Mouse (Mus musculus) stomach, embryonic 16.5 days (tissue): ENCODE results near the gene Cisd3. TPM values are rescaled to one million over a fixed set of nuclear protein-coding genes. Genes with fewer than 3 reads are reported as not detected.
"Not testable (repeated sequence)": the region's sequence is repeated elsewhere in the genome, so short reads cannot be mapped to it uniquely, and the experiment has no call there.

Source experiments
- ATAC-seq: fragments of 200-750 bp; cut with Nextera tagmentation; 2 replicates; pipeline ENCODE4 v1.8.0; 2017; ENCODE audit warnings: moderate number of reproducible peaks, moderate TSS enrichment; ENCODE audit not compliant: insufficient read depth, low FRiP score
- H3K27ac ChIP-seq: fragments of 300-500 bp; sonication (generic); 2 replicates; pipeline ENCODE4 v1.5.1; 2014; ENCODE audit warnings: low read length
- H3K27me3 ChIP-seq: fragments of 300-500 bp; sonication (generic); 2 replicates; pipeline ENCODE4 v1.6.1; 2014; ENCODE audit warnings: low read length, control low read depth, mixed read lengths; ENCODE audit not compliant: control insufficient read depth, insufficient read depth
- H3K36me3 ChIP-seq: fragments of 300-500 bp; sonication (generic); 2 replicates; pipeline ENCODE4 v1.6.1; 2014; ENCODE audit warnings: low read length; ENCODE audit not compliant: control insufficient read depth, insufficient read depth
- H3K4me1 ChIP-seq: fragments of 300-500 bp; sonication (generic); 2 replicates; pipeline ENCODE4 v1.6.1; 2014; ENCODE audit warnings: low read length, control low read depth, mixed read lengths; ENCODE audit not compliant: control insufficient read depth, insufficient read depth
- H3K4me2 ChIP-seq: fragments of 300-500 bp; sonication (generic); 2 replicates; pipeline ENCODE4 v1.6.1; 2014; ENCODE audit warnings: low read depth, low read length, mixed read lengths
- H3K4me3 ChIP-seq: fragments of 300-500 bp; sonication (generic); replicated peaks from 2 replicates; pipeline ENCODE4 v1.5.1; 2014; ENCODE audit warnings: mild to moderate bottlenecking, low read length
- H3K9ac ChIP-seq: fragments of 300-500 bp; sonication (generic); 2 replicates; pipeline ENCODE4 v1.6.1; 2014; ENCODE audit warnings: low read length
- H3K9me3 ChIP-seq: fragments of 300-500 bp; sonication (generic); replicated peaks from 2 replicates; pipeline ENCODE4 v1.6.1; 2016; ENCODE audit warnings: low read length, control low read depth; ENCODE audit not compliant: control insufficient read depth
- WGBS: fragments of 180-500 bp; shearing (Covaris S2); extraction: QIAGEN DNeasy Blood & Tissue Kit; methylation state at CpG from one replicate; pipeline ENCODE4 v1.1.7; 2014; 5-methylcytosine and 5-hydroxymethylcytosine counted together
- microRNA-seq: library from miRNA; unstranded; fragments of <30 nt; microRNA quantifications from one replicate; pipeline ENCODE4, GENCODE M21; 2016
- polyA plus RNA-seq: library from polyadenylated mRNA; unstranded; fragments of >200 nt; fragmentation: Nextera tagmentation; extraction: Ambion mirVana; gene quantifications from 2 replicates; pipeline ENCODE4 v1.2.1, GENCODE M21; 2015

The Cisd3 gene
- polyA plus RNA-seq, 1 experiment from 2014 or later: 35.1 TPM

- 70% methylated on average over 7 of the region's 7 CpGs for WGBS
- H3K27me3 ChIP-seq: no peaks in the 10 kb centered on the region
- no peak overlapping the region for H3K4me2 ChIP-seq
- H3K36me3 ChIP-seq: peaks cover 32% of the 10 kb centered on the region
- no peak overlapping the region for H3K4me3 ChIP-seq
- peak; percentile 34; the same call in 1 of the 2 replicates for ATAC-seq
- peaks cover 8% of the 10 kb centered on the region; the same call in 1 of the 2 replicates for H3K9me3 ChIP-seq
- H3K4me1 ChIP-seq: no peaks in the 10 kb centered on the region
- no peak overlapping the region for H3K27ac ChIP-seq
- H3K9ac ChIP-seq: no peak overlapping the region
Measured at GRCm38 (mm10) chr11:97723709-97724108, 38.1 kb downstream of the Cisd3 start.

- WGBS: 69% methylated on average over 7 of the region's 7 CpGs
- no peak overlapping the region; the same call in 1 of the 2 replicates for H3K9ac ChIP-seq
- ATAC-seq: no peak
- no peaks in the 10 kb centered on the region for H3K9me3 ChIP-seq
- H3K36me3 ChIP-seq: peaks cover 10% of the 10 kb centered on the region
- H3K4me2 ChIP-seq: no peak overlapping the region
- no peaks in the 10 kb centered on the region for H3K4me1 ChIP-seq
- H3K4me3 ChIP-seq: no peak overlapping the region
- no peaks in the 10 kb centered on the region for H3K27me3 ChIP-seq
- no peak overlapping the region for H3K27ac ChIP-seq
Measured at GRCm38 (mm10) chr11:97728311-97728710, 42.7 kb downstream of the Cisd3 start.

- H3K4me3 ChIP-seq: no peak overlapping the region
- H3K9ac ChIP-seq: no peak overlapping the region
- no peak overlapping the region for H3K27ac ChIP-seq
- H3K4me1 ChIP-seq: no peaks in the 10 kb centered on the region
- no peak for ATAC-seq
- H3K9me3 ChIP-seq: no peaks in the 10 kb centered on the region
- peaks cover 10% of the 10 kb centered on the region for H3K36me3 ChIP-seq
- WGBS: 81% methylated on average over 7 of the region's 7 CpGs
- H3K4me2 ChIP-seq: no peak overlapping the region
- no peaks in the 10 kb centered on the region for H3K27me3 ChIP-seq
Measured at GRCm38 (mm10) chr11:97728730-97729129, 43.1 kb downstream of the Cisd3 start.

GRCm38 (mm10) chr11:97733689-97734088 lies 48.1 kb downstream of the Cisd3 start:
- Histone ChIP-seq H3K9me3 (no peaks in the 10 kb centered on the region), H3K4me1 (peaks cover 8% of the 10 kb centered on the region; the same call in 1 of the 2 replicates), H3K9ac (no peak overlapping the region), H3K27ac (no peak overlapping the region; the same call in 1 of the 2 replicates), H3K27me3 (no peaks in the 10 kb centered on the region), H3K36me3 (no peaks in the 10 kb centered on the region), H3K4me3 (no peak overlapping the region), H3K4me2 (no peak overlapping the region)
- WGBS: 36% methylated on average over 10 of the region's 10 CpGs
- ATAC-seq: no peak

- H3K27me3 ChIP-seq, H3K9ac ChIP-seq, H3K4me3 ChIP-seq, H3K4me1 ChIP-seq, ATAC-seq, H3K4me2 ChIP-seq, H3K36me3 ChIP-seq, H3K9me3 ChIP-seq, H3K27ac ChIP-seq: not testable (repeated sequence)
- 83% methylated on average over 5 of the region's 5 CpGs for WGBS
Measured at GRCm38 (mm10) chr11:97734810-97735209, 49.2 kb downstream of the Cisd3 start.

- no peaks in the 10 kb centered on the region for H3K36me3 ChIP-seq
- H3K4me3 ChIP-seq: no peak overlapping the region
- H3K4me1 ChIP-seq: peaks cover 12% of the 10 kb centered on the region; the same call in 1 of the 2 replicates
- no peak overlapping the region for H3K4me2 ChIP-seq
- H3K9ac ChIP-seq: no peak overlapping the region
- ATAC-seq: no peak
- no peak overlapping the region for H3K27ac ChIP-seq
- WGBS: 85% methylated on average over 5 of the region's 5 CpGs
- no peaks in the 10 kb centered on the region for H3K27me3 ChIP-seq
- H3K9me3 ChIP-seq: no peaks in the 10 kb centered on the region
Measured at GRCm38 (mm10) chr11:97736645-97737044, 51.0 kb downstream of the Cisd3 start.

GRCm38 (mm10) chr11:97737600-97737999 lies 52.0 kb downstream of the Cisd3 start:
- Histone ChIP-seq H3K9me3 (no peaks in the 10 kb centered on the region), H3K4me1 (peaks cover 13% of the 10 kb centered on the region; the same call in 1 of the 2 replicates), H3K36me3 (no peaks in the 10 kb centered on the region), H3K4me2 (no peak overlapping the region), H3K9ac (no peak overlapping the region), H3K27me3 (no peaks in the 10 kb centered on the region), H3K27ac (no peak overlapping the region), H3K4me3 (no peak overlapping the region)
- 62% methylated on average over 4 of the region's 4 CpGs for WGBS
- no peak for ATAC-seq

Small RNA genes lying within 50 kb of the gene (microRNA-seq; reads per million reads assigned to microRNA genes)
- gene Gm24158: not detected
- gene Mir6927: not detected

Other genes with a start within 250 kb of the Cisd3 start
- 0.80 and 0.90 TPM in 2 replicates for gene 4933428G20Rik, start 185.5 kb upstream of the Cisd3 start, polyA plus RNA-seq
- gene Srcin1, start 109.6 kb upstream of the Cisd3 start, polyA plus RNA-seq: 0.36 and 0.39 TPM in 2 replicates
- 0.41 and 0.77 TPM in 2 replicates for gene Epop, start 56.1 kb upstream of the Cisd3 start, polyA plus RNA-seq
- gene Mllt6, start 22.4 kb upstream of the Cisd3 start, polyA plus RNA-seq: 1.9 and 2.5 TPM in 2 replicates
- 8.9 and 9.4 TPM in 2 replicates for gene Pcgf2, start 14.7 kb downstream of the Cisd3 start, polyA plus RNA-seq
- gene Psmb3, start 17.6 kb downstream of the Cisd3 start, polyA plus RNA-seq: 363 and 373 TPM in 2 replicates
- gene Pip4k2b, start 58.9 kb downstream of the Cisd3 start, polyA plus RNA-seq: 1.2 and 1.4 TPM in 2 replicates
- gene Cwc25, start 80.7 kb downstream of the Cisd3 start, polyA plus RNA-seq: 15.0 and 16.3 TPM in 2 replicates
- not detected in 2 replicates for gene 1700001P01Rik, start 90.1 kb downstream of the Cisd3 start, polyA plus RNA-seq
- 439 and 586 TPM in 2 replicates for gene Rpl23, start 96.6 kb downstream of the Cisd3 start, polyA plus RNA-seq
- 130 and 143 TPM in 2 replicates for gene Lasp1, start 113.2 kb downstream of the Cisd3 start, polyA plus RNA-seq
- 3.7 and 3.8 TPM in 2 replicates for gene B230217C12Rik, start 155.0 kb downstream of the Cisd3 start, polyA plus RNA-seq
- 0.35 and 0.74 TPM in 2 replicates for gene Fbxo47, start 198.3 kb downstream of the Cisd3 start, polyA plus RNA-seq